Mouse (Mus musculus) midbrain, embryonic 10.5 days (tissue): ENCODE data around the gene Cxcl1. TPM values are rescaled to one million over a fixed set of nuclear protein-coding genes. Genes with fewer than 3 reads are reported as not detected.

Experiments
- DNase-seq: peaks from one replicate; pipeline ENCODE4 v3.0.0-alpha.2; 2017; ENCODE audit warnings: low spot score
- H3K27ac ChIP-seq: fragments of 300-500 bp; sonication (generic); replicated peaks from 2 replicates; pipeline ENCODE4 v1.5.1; 2016; ENCODE audit warnings: mild to moderate bottlenecking
- H3K27me3 ChIP-seq: fragments of 300-500 bp; sonication (generic); 2 replicates; pipeline ENCODE4 v1.6.1; 2016; ENCODE audit warnings: low read depth, mild to moderate bottlenecking; ENCODE audit not compliant: poor library complexity, severe bottlenecking
- H3K36me3 ChIP-seq: fragments of 300-500 bp; sonication (generic); 2 replicates; pipeline ENCODE4 v1.6.1; 2016; ENCODE audit warnings: mild to moderate bottlenecking, moderate library complexity
- H3K4me1 ChIP-seq: fragments of 300-500 bp; sonication (generic); 2 replicates; pipeline ENCODE4 v1.6.1; 2016
- H3K4me3 ChIP-seq: fragments of 300-500 bp; sonication (generic); 2 replicates; pipeline ENCODE4 v1.5.1; 2016; ENCODE audit warnings: mild to moderate bottlenecking, moderate library complexity
- H3K9me3 ChIP-seq: fragments of 300-500 bp; sonication (generic); replicated peaks from 2 replicates; pipeline ENCODE4 v1.6.1; 2016; ENCODE audit warnings: mild to moderate bottlenecking
- WGBS: fragments of 180-500 bp; shearing (Covaris S2); methylation state at CpG from one replicate; pipeline ENCODE4 v1.1.7; 2016; 5-methylcytosine and 5-hydroxymethylcytosine counted together
- polyA plus RNA-seq: library from polyadenylated mRNA; unstranded; fragments of >200 nt; fragmentation: Nextera tagmentation; extraction: Ambion mirVana; gene quantifications from 2 replicates; pipeline ENCODE4 v1.2.1, GENCODE M21; 2016

The Cxcl1 gene
- polyA plus RNA-seq, 1 experiment from 2014 or later = not detected

GRCm38 (mm10) chr5:90876045-90876444 is 15.0 kb upstream of the Cxcl1 start:
- WGBS = 78% methylated on average over 4 of the region's 4 CpGs
- Histone ChIP-seq H3K36me3 (no peaks in the 10 kb centered on the region), H3K9me3 (no peaks in the 10 kb centered on the region), H3K27ac (no peak overlapping the region), H3K27me3 (no peaks in the 10 kb centered on the region), H3K4me1 (no peaks in the 10 kb centered on the region), H3K4me3 (no peak overlapping the region)
- DNase-seq = no peak

GRCm38 (mm10) chr5:90876471-90877172 is 14.4 kb upstream of the Cxcl1 start:
- Histone ChIP-seq H3K27me3 (no peaks in the 10 kb centered on the region), H3K36me3 (no peaks in the 10 kb centered on the region), H3K9me3 (no peaks in the 10 kb centered on the region), H3K4me1 (no peaks in the 10 kb centered on the region), H3K27ac (no peak overlapping the region), H3K4me3 (no peak overlapping the region)
- DNase-seq = no peak
- WGBS = 86% methylated on average over 8 of the region's 8 CpGs

GRCm38 (mm10) chr5:90877173-90877512 is 13.9 kb upstream of the Cxcl1 start:
- Histone ChIP-seq H3K4me3 (no peak overlapping the region), H3K36me3 (no peaks in the 10 kb centered on the region), H3K9me3 (no peaks in the 10 kb centered on the region), H3K4me1 (no peaks in the 10 kb centered on the region), H3K27ac (no peak overlapping the region), H3K27me3 (no peaks in the 10 kb centered on the region)
- DNase-seq = no peak

GRCm38 (mm10) chr5:90879307-90880014 is 11.6 kb upstream of the Cxcl1 start:
- Histone ChIP-seq H3K9me3 (no peaks in the 10 kb centered on the region), H3K27ac (no peak overlapping the region), H3K4me1 (no peaks in the 10 kb centered on the region), H3K36me3 (no peaks in the 10 kb centered on the region), H3K4me3 (no peak overlapping the region), H3K27me3 (no peaks in the 10 kb centered on the region)
- 87% methylated on average over 3 of the region's 3 CpGs for WGBS
- DNase-seq = no peak

GRCm38 (mm10) chr5:90880335-90880850 is 10.6 kb upstream of the Cxcl1 start:
- DNase-seq = no peak
- 86% methylated on average over 7 of the region's 7 CpGs for WGBS
- Histone ChIP-seq H3K27me3 (no peaks in the 10 kb centered on the region), H3K4me3 (no peak overlapping the region), H3K9me3 (no peaks in the 10 kb centered on the region), H3K36me3 (no peaks in the 10 kb centered on the region), H3K27ac (no peak overlapping the region), H3K4me1 (no peaks in the 10 kb centered on the region)

GRCm38 (mm10) chr5:90881021-90881420 is 10.0 kb upstream of the Cxcl1 start:
- no peak for DNase-seq
- WGBS = 87% methylated on average over 4 of the region's 4 CpGs

GRCm38 (mm10) chr5:90881682-90882081 is 9.4 kb upstream of the Cxcl1 start:
- H3K36me3 ChIP-seq = no peaks in the 10 kb centered on the region
- no peak for DNase-seq
- no peaks in the 10 kb centered on the region for H3K27me3 ChIP-seq
- H3K9me3 ChIP-seq = no peaks in the 10 kb centered on the region
- no peaks in the 10 kb centered on the region for H3K4me1 ChIP-seq
- no peak overlapping the region for H3K27ac ChIP-seq
- no peak overlapping the region for H3K4me3 ChIP-seq
- WGBS = 94% methylated on average over 5 of the region's 5 CpGs

More at GRCm38 (mm10) chr5:90881021-90881420, 10.0 kb upstream of the Cxcl1 start:
- Histone ChIP-seq H3K4me3 (no peak overlapping the region), H3K27me3 (no peaks in the 10 kb centered on the region), H3K36me3 (no peaks in the 10 kb centered on the region), H3K9me3 (no peaks in the 10 kb centered on the region), H3K27ac (no peak overlapping the region), H3K4me1 (no peaks in the 10 kb centered on the region)

- Histone ChIP-seq H3K4me1 (no peaks in the 10 kb centered on the region), H3K27me3 (no peaks in the 10 kb centered on the region), H3K27ac (no peak overlapping the region), H3K36me3 (no peaks in the 10 kb centered on the region), H3K4me3 (no peak overlapping the region), H3K9me3 (no peaks in the 10 kb centered on the region)
- DNase-seq = no peak
- WGBS = 84% methylated on average over 5 of the region's 5 CpGs
These were observed 8.9 kb upstream of the Cxcl1 start for GRCm38 (mm10) chr5:90882146-90882545.

GRCm38 (mm10) chr5:90884628-90885242 is 6.3 kb upstream of the Cxcl1 start:
- no peak overlapping the region for H3K27ac ChIP-seq
- no peaks in the 10 kb centered on the region for H3K9me3 ChIP-seq
- DNase-seq = no peak
- no peak overlapping the region for H3K4me3 ChIP-seq
- H3K4me1 ChIP-seq = no peaks in the 10 kb centered on the region
- no peaks in the 10 kb centered on the region for H3K27me3 ChIP-seq
- 82% methylated on average over 2 of the region's 2 CpGs for WGBS
- no peaks in the 10 kb centered on the region for H3K36me3 ChIP-seq

- DNase-seq = no peak
- peaks cover 12% of the 10 kb centered on the region for H3K4me1 ChIP-seq
- WGBS = 84% methylated on average over 5 of the region's 5 CpGs
These were observed 2.4 kb upstream of the Cxcl1 start for GRCm38 (mm10) chr5:90888661-90889060.

GRCm38 (mm10) chr5:90891464-90891813 is 398 bp downstream of the Cxcl1 start:
- DNase-seq = no peak
- Histone ChIP-seq H3K9me3 (no peaks in the 10 kb centered on the region), H3K27ac (peak overlapping the region; percentile 63), H3K4me1 (peaks cover 12% of the 10 kb centered on the region), H3K36me3 (no peaks in the 10 kb centered on the region), H3K27me3 (peaks cover 8% of the 10 kb centered on the region), H3K4me3 (peak overlapping the region; percentile 63)
- WGBS = 20% methylated on average over 10 of the region's 10 CpGs

More at GRCm38 (mm10) chr5:90888661-90889060, 2.4 kb upstream of the Cxcl1 start:
- no peak overlapping the region for H3K4me3 ChIP-seq
- peaks cover 8% of the 10 kb centered on the region for H3K27me3 ChIP-seq
- no peaks in the 10 kb centered on the region for H3K9me3 ChIP-seq
- H3K36me3 ChIP-seq = no peaks in the 10 kb centered on the region
- no peak overlapping the region for H3K27ac ChIP-seq

- Histone ChIP-seq H3K9me3 (no peaks in the 10 kb centered on the region), H3K27me3 (peaks cover 8% of the 10 kb centered on the region), H3K4me3 (no peak overlapping the region), H3K36me3 (no peaks in the 10 kb centered on the region), H3K4me1 (peaks cover 12% of the 10 kb centered on the region), H3K27ac (no peak overlapping the region)
- 80% methylated on average over 8 of the region's 8 CpGs for WGBS
- DNase-seq = no peak
These were observed 3.2 kb downstream of the Cxcl1 start for GRCm38 (mm10) chr5:90894231-90894630.

GRCm38 (mm10) chr5:90897429-90897828 is 6.4 kb downstream of the Cxcl1 start:
- Histone ChIP-seq H3K27me3 (no peaks in the 10 kb centered on the region), H3K4me1 (no peaks in the 10 kb centered on the region), H3K9me3 (no peaks in the 10 kb centered on the region), H3K36me3 (no peaks in the 10 kb centered on the region), H3K4me3 (no peak overlapping the region), H3K27ac (no peak overlapping the region)
- no peak for DNase-seq
- 75% methylated on average over 3 of the region's 3 CpGs for WGBS
